Mouse (Mus musculus) forebrain, embryonic 12.5 days (tissue): Measurements from ENCODE around the gene Lag3. TPM values are rescaled to one million over a fixed set of nuclear protein-coding genes. Genes with fewer than 3 reads are reported as not detected.

Experiments
- ATAC-seq: fragments of 200-750 bp; cut with Nextera tagmentation; 2 replicates; pipeline ENCODE4 v1.8.0; 2017; ENCODE audit warnings: moderate TSS enrichment; ENCODE audit not compliant: low FRiP score
- H3K27ac ChIP-seq: fragments of 300-500 bp; sonication (generic); 2 replicates; pipeline ENCODE4 v1.5.1; 2016; ENCODE audit warnings: mild to moderate bottlenecking
- H3K27me3 ChIP-seq: fragments of 300-500 bp; sonication (generic); 2 replicates; pipeline ENCODE4 v1.6.1; 2016; ENCODE audit warnings: mild to moderate bottlenecking
- H3K36me3 ChIP-seq: fragments of 300-500 bp; sonication (generic); replicated peaks from 2 replicates; pipeline ENCODE4 v1.6.1; 2016; ENCODE audit warnings: mild to moderate bottlenecking
- H3K4me1 ChIP-seq: fragments of 300-500 bp; sonication (generic); 2 replicates; pipeline ENCODE4 v1.6.1; 2016
- H3K4me2 ChIP-seq: fragments of 300-500 bp; sonication (generic); 2 replicates; pipeline ENCODE4 v1.6.1; 2016; ENCODE audit warnings: mild to moderate bottlenecking, moderate library complexity
- H3K4me3 ChIP-seq: fragments of 300-500 bp; sonication (generic); replicated peaks from 2 replicates; pipeline ENCODE4 v1.5.1; 2016; ENCODE audit warnings: mild to moderate bottlenecking
- H3K9ac ChIP-seq: fragments of 300-500 bp; sonication (generic); 2 replicates; pipeline ENCODE4 v1.6.1; 2016; ENCODE audit warnings: mild to moderate bottlenecking
- H3K9me3 ChIP-seq: fragments of 300-500 bp; sonication (generic); 2 replicates; pipeline ENCODE4 v1.6.1; 2016
- WGBS: fragments of 180-500 bp; shearing (Covaris S2); methylation state at CpG from one replicate; pipeline ENCODE4 v1.1.7; 2016; 5-methylcytosine and 5-hydroxymethylcytosine counted together
- polyA plus RNA-seq: library from polyadenylated mRNA; unstranded; fragments of >200 nt; fragmentation: Nextera tagmentation; extraction: Ambion mirVana; gene quantifications from 2 replicates; pipeline ENCODE4 v1.2.1, GENCODE M21; 2016

Lag3 gene
- polyA plus RNA-seq, 1 experiment from 2014 or later: 3.0 TPM

DNA sequence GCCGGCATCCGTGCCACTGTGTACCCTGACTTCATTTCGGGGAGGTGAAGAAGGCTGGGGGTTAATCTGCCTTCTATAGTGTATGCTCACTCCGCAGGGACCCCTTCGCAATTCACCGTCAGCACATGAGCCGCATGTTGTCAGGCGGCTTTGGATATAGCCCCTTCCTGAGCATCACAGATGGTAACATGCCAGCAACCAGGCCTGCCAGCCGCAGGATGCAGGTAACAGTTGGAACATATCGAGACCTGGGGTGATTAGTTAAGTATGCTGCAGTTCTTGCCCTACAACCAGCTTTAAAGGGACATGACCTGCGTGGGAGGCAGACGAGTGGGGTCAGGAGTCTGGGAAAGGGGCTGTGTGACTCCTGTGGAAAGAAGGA lies 20.8 kb upstream of the Lag3 start:
- Histone ChIP-seq H3K36me3 (peaks cover 42% of the 10 kb centered on the region), H3K9ac (peak overlapping the region; percentile 97)

DNA sequence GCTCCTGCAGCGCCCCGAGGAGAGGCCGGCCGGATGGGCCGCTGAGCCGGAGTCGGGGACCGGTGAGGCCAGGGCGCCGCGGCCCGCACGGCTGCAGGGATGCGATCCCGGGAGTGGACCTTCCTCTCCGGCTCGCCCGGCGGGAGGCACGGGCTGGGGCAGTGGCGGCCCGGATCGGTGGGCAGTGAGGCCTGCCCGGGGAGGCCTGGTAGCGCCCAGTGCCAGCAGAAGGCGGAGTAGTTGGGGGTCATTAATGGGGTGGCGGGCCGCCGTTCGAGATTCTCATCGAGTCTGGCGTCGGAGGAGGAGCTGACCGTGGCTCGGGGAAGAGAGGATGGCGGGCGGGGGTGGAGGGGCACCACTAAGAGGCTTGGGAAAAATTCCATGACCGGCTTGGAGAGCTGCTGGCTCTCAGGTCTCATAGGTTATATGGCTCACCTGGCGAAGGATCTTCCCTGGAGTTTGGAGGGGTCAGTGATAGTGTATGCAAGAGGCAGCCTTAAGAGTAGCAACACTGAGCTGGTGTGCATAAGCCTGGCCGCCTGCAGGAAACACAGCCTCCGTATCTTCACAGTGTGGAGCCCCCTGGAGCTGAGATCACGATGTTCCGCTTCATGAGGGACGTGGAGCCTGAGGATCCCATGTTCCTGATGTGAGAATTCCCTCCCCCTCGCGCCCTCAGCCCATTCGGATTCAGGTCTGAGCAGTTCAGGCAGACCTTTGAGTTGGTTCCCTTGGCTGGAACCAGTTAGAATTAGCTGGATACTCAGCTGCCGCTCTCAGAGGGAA lies 20.2 kb upstream of the Lag3 start:
- Histone ChIP-seq H3K9me3 (no peaks in the 10 kb centered on the region), H3K27me3 (no peaks in the 10 kb centered on the region), H3K4me1 (peaks cover 25% of the 10 kb centered on the region), H3K36me3 (peaks cover 39% of the 10 kb centered on the region), H3K27ac (peak overlapping the region; percentile 97), H3K4me3 (peak overlapping the region; percentile 90), H3K4me2 (peak overlapping the region; percentile 94), H3K9ac (peak overlapping the region; percentile 97)
- ATAC-seq: peak; percentile 28
- WGBS: 2% methylated on average over 48 of the region's 48 CpGs

More for the DNA sequence above, 20.8 kb upstream of the Lag3 start:
- Histone ChIP-seq H3K27me3 (no peaks in the 10 kb centered on the region), H3K4me1 (peaks cover 25% of the 10 kb centered on the region), H3K4me2 (peak overlapping the region; percentile 94), H3K9me3 (no peaks in the 10 kb centered on the region), H3K27ac (peak overlapping the region; percentile 97), H3K4me3 (peak overlapping the region; percentile 90)
- WGBS: 51% methylated on average over 12 of the region's 12 CpGs
- no peak for ATAC-seq

- Histone ChIP-seq H3K4me3 (peak within 1 kb of the TSS; percentile 90), H3K36me3 (peaks cover 31% of the 10 kb centered on the region), H3K27me3 (no peaks in the 10 kb centered on the region; the same call in 1 of the 2 replicates), H3K4me2 (peak within 1 kb of the TSS; percentile 94), H3K9ac (peak within 1 kb of the TSS; percentile 97), H3K27ac (peak within 1 kb of the TSS; percentile 97), H3K4me1 (peaks cover 25% of the 10 kb centered on the region), H3K9me3 (no peaks in the 10 kb centered on the region)
- peak; percentile 94 for ATAC-seq
- WGBS: under 1% methylated on average over 54 of the region's 64 CpGs
These were observed 19.4 kb upstream of the Lag3 start, which contains the start of gene Mlf2 for GRCm38 (mm10) chr6:124930754-124931524. Gene Mlf2 (plus strand): TSS chr6:124931386.

GRCm38 (mm10) chr6:124930231-124930630 lies 18.7 kb upstream of the Lag3 start:
- Histone ChIP-seq H3K27ac (peak overlapping the region; percentile 97), H3K9ac (peak overlapping the region; percentile 97), H3K4me2 (peak overlapping the region; percentile 94), H3K27me3 (no peaks in the 10 kb centered on the region; the same call in 1 of the 2 replicates), H3K4me1 (peaks cover 32% of the 10 kb centered on the region), H3K9me3 (no peaks in the 10 kb centered on the region), H3K36me3 (peaks cover 24% of the 10 kb centered on the region), H3K4me3 (peak overlapping the region; percentile 90)
- 20% methylated on average over 1 of the region's 1 CpGs for WGBS
- ATAC-seq: no peak

DNA sequence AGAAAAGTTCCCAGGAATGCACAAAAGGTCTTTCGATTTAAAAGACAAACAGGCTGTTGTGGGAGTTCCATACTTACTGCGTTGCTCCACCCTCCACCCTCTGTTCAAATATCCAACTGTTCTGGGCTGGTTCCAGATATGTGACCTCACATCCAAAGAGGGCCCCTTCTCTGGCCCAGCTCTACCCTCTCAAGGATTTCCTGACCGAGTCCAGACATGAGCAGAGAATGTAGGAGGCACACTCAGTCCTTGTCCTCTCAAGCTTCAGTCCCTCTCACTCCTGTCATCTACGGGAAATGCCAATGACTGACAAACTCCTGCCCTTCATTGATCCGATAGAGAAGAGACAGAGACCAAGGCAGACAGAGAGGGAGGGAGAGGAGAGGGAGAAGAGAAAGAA lies 14.4 kb upstream of the Lag3 start:
- no peak for ATAC-seq
- Histone ChIP-seq H3K27me3 (no peaks in the 10 kb centered on the region; the same call in 1 of the 2 replicates), H3K4me1 (peaks cover 25% of the 10 kb centered on the region), H3K9me3 (no peaks in the 10 kb centered on the region), H3K4me3 (no peak overlapping the region), H3K36me3 (no peaks in the 10 kb centered on the region), H3K9ac (no peak overlapping the region), H3K4me2 (no peak overlapping the region), H3K27ac (no peak overlapping the region)
- 62% methylated on average over 5 of the region's 5 CpGs for WGBS

DNA sequence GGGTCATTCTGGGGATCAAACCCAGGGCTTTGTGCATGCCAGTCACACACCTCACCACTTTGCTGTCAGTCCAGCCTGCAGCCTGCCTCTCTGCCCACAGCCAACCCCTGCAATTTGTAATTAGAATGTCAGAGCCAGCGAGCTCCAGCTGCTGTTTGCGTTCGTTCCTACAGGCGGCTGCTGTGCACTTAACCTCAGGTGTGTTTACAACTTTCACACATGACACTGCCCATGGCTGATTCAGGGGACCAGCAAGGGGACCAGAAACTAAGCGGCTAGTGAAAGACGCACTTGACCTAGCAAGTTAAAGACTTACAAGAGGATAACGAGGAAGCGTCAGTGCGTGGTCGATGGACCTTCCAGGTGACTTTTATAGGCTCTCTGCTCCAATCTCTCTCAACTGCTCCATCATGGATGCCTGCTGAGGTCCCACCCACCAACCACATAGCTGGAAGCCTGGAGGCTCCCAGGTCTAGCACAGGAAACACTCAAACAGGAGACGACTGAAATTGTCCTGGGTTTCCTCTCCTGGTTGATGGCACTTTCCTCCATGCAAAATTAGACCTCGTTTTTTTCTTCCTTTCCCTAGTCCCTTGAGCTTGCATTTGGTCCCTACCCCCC lies 13.8 kb upstream of the Lag3 start:
- Histone ChIP-seq H3K4me3 (no peak overlapping the region), H3K9ac (no peak overlapping the region), H3K27me3 (no peaks in the 10 kb centered on the region; the same call in 1 of the 2 replicates), H3K9me3 (no peaks in the 10 kb centered on the region), H3K4me1 (peaks cover 28% of the 10 kb centered on the region), H3K36me3 (no peaks in the 10 kb centered on the region), H3K27ac (no peak overlapping the region), H3K4me2 (no peak overlapping the region)
- 37% methylated on average over 12 of the region's 12 CpGs for WGBS
- no peak for ATAC-seq

- no peaks in the 10 kb centered on the region for H3K36me3 ChIP-seq
- WGBS: 74% methylated on average over 4 of the region's 4 CpGs
- peaks cover 45% of the 10 kb centered on the region for H3K4me1 ChIP-seq
- no peak overlapping the region for H3K4me3 ChIP-seq
- no peak for ATAC-seq
- no peak overlapping the region for H3K4me2 ChIP-seq
- H3K9me3 ChIP-seq: no peaks in the 10 kb centered on the region
- H3K27me3 ChIP-seq: no peaks in the 10 kb centered on the region; the same call in 1 of the 2 replicates
- H3K27ac ChIP-seq: peak overlapping the region; percentile 100
- no peak overlapping the region for H3K9ac ChIP-seq
These were observed 10.0 kb upstream of the Lag3 start for GRCm38 (mm10) chr6:124921539-124921938.

GRCm38 (mm10) chr6:124920318-124921085 lies 9.0 kb upstream of the Lag3 start:
- Histone ChIP-seq H3K9ac (peak overlapping the region; percentile 41; the same call in 1 of the 2 replicates), H3K9me3 (no peaks in the 10 kb centered on the region), H3K4me2 (peak overlapping the region; percentile 100), H3K27me3 (no peaks in the 10 kb centered on the region), H3K4me1 (peaks cover 50% of the 10 kb centered on the region), H3K4me3 (peak overlapping the region; percentile 25), H3K27ac (peak overlapping the region; percentile 100), H3K36me3 (no peaks in the 10 kb centered on the region)
- no peak for ATAC-seq
- 24% methylated on average over 9 of the region's 9 CpGs for WGBS

DNA sequence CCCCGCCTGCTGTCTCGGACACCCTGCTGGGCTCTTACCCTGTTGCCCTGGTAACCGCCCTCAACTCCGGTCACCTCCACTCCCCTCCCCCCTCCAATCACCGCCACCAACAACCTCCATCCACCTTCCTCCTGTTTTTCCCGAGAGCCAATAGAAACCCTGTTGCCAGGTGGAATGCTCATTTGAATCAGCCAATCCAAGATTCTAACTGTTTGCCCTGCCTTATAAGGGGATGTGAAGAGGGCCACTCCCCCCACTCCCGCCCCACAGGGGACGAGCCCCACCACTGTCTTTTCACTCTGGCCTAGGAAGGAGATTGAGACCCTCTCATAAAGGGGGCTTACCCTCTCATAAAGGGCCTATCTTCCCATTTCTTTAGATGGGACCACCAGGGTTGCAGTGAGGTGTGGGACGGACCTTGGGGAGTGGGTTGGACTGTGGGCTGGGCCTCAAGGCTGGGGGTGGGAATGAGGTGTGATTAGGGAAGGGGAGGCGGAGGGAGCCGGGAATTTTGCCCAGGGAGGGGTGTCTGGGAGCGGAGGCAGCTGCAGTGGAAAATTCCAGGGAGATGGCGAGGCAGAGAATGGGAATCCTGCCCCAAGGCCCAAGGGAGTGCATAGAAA lies 8.3 kb upstream of the Lag3 start, which contains the start of gene Ptms:
Gene Ptms, minus strand, starts transcription at position 409 of the 623 bp plus-strand sequence.
- peaks cover 52% of the 10 kb centered on the region for H3K4me1 ChIP-seq
- H3K9me3 ChIP-seq: no peaks in the 10 kb centered on the region
- H3K4me2 ChIP-seq: peak within 1 kb of the TSS; percentile 100
- H3K27ac ChIP-seq: peak within 1 kb of the TSS; percentile 100
- under 1% methylated on average over 13 of the region's 13 CpGs for WGBS
- no peaks in the 10 kb centered on the region for H3K27me3 ChIP-seq
- peak within 1 kb of the TSS; percentile 25 for H3K4me3 ChIP-seq
- peaks cover 3% of the 10 kb centered on the region for H3K36me3 ChIP-seq
- ATAC-seq: peak; percentile 86
- H3K9ac ChIP-seq: peak within 1 kb of the TSS; percentile 100; the same call in 1 of the 2 replicates

GRCm38 (mm10) chr6:124918890-124919627 lies 7.6 kb upstream of the Lag3 start:
- no peak for ATAC-seq
- peaks cover 60% of the 10 kb centered on the region for H3K4me1 ChIP-seq
- peaks cover 10% of the 10 kb centered on the region for H3K36me3 ChIP-seq
- H3K4me3 ChIP-seq: peak overlapping the region; percentile 99
- H3K9ac ChIP-seq: peak overlapping the region; percentile 100; the same call in 1 of the 2 replicates
- peak overlapping the region; percentile 100 for H3K27ac ChIP-seq
- WGBS: 18% methylated on average over 14 of the region's 14 CpGs
- H3K4me2 ChIP-seq: peak overlapping the region; percentile 100
- no peaks in the 10 kb centered on the region for H3K9me3 ChIP-seq
- H3K27me3 ChIP-seq: no peaks in the 10 kb centered on the region
